Mouse (Mus musculus) right cerebral cortex, postnatal 14 days (tissue): ENCODE results near the gene Htra3.

Source experiments
- DNase-seq: peaks from one replicate; pipeline ENCODE4 v3.0.0; 2022

Htra3 gene

DNA sequence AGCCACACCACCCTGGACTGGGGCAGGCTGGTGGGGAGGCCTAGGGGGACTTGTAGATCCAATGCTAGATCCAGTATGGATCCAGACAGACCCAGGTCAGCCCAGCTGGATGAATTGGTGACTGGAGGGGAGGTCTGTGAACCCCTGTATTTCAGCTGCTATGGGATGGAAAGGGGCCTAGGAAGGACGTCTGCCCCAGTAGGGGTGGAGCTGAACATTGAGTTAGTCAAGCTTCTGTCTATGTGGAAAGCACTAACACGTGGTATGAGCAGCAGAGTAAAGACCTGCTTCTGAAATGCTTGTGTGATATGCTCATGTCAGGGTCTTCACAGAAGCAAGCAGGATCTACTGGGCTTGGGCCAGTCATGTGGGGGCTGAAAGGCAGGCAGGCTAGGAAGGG is 31.4 kb downstream of the Htra3 start:
- DNase-seq: no peak

DNA sequence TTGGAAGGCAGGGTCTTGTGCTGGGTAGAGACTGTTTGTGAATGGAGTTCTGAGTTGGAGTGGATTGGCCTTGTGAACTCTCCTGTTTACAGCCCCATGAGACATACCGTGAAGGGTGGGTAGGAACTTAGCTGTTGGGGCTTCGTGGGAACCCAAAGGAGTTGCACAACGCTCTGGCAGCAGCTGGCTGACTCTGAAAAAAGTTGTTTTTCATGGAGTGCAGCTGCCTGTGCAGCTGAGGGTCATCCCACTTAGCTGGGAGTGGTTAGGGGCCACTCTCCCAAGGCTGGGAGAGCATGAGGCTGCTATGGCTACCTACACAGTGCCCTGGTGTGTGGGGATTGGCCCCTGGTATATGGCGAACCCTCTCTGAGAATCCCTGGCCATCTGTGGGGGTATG is 32.0 kb downstream of the Htra3 start:
- DNase-seq: no peak

DNA sequence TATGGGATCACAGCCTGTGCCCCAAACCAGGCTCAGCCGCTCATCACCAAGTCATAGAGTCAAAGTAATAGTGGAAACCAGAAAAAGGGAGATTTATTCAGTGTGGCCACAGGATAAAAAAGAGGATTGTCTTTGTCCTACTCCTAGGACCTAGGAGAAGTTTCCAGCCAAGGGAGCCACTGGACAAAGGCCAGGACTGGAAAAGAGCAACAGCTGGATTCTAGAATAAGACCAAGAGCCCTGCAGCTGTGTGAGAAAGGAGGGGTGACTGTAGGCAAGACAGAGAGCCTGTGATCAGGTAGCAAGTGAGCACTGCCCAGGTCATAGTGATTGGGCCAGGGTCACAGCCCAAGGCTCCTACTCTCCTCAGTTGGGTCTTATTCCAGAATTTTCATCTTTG is 32.7 kb downstream of the Htra3 start:
- no peak for DNase-seq

DNA sequence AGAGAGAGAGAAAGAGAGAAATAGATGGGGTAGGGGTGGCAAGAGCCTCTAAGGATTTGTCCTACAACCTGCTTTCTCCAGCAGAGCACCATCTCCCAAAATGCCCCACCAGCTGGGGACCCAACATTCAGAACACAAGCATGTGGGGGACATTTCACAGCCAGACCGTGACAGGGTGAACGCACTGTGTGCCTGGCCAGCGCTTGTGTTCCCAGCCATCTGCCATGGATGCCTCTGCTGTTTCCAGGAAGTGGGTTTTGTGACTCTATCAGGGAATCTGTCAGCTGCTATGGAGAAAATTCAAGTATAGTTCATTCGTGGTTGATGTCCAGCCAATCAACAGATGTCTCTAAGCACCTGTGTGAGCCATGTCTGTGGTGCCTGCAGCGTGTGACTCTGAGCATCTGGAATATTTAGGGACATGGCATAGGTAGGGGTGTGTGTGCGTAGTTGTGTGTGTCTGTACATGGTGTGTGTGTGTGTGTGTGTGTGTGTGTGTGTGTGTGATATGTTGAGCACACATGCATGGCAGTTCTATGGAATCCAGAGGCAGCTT is 33.6 kb downstream of the Htra3 start:
- DNase-seq: no peak

DNA sequence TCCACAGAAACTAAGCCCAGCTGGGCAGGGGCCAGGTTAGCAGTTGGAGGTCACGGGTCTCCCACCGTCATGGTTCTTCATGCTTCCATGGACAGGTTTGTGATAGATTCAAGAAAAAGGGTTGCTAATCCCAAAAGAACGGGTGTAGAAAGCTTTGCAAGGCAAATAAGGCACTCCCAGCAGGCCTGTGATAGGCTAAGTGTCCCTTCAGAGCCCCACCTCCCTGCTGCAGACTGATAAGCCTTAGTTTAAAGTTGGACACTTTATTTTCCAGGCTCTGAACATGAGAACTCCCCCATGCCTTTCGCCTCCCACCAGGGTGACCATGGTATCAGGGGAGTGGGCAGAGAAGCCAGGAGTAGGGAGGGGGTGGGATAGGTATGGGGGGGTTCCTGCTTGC is 35.5 kb downstream of the Htra3 start:
- DNase-seq: no peak

DNA sequence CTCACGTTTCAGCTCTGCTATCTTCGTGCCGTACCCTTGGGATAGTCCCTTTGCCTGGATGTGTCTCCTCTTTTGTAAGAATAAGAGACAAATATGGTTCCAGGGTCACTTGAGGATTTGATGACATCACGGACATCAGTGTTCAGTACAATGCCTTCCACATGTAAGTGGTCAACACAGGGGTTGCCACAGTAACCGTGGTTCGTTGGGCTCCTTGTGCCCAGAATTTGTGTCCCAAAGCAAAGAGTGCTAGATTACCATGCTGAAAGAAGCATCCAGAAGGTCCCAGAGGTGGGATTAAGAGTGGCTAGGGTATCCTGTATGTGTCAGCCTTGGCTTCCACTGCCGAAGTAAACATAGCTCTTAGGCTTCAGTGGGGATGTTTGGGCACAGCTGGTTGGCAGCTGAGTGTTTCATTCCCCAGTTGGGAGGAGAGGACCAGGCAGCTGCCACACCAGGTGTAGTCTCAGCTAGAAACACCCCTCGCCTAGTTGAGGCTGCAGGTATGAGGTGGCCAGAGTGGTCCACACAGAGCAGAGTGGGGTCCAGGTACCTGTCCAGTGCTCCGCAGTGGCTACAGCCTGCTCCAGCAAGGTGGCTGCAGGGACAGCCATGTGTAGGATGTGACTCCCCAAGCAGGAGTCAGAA is 36.1 kb downstream of the Htra3 start:
- no peak for DNase-seq

DNA sequence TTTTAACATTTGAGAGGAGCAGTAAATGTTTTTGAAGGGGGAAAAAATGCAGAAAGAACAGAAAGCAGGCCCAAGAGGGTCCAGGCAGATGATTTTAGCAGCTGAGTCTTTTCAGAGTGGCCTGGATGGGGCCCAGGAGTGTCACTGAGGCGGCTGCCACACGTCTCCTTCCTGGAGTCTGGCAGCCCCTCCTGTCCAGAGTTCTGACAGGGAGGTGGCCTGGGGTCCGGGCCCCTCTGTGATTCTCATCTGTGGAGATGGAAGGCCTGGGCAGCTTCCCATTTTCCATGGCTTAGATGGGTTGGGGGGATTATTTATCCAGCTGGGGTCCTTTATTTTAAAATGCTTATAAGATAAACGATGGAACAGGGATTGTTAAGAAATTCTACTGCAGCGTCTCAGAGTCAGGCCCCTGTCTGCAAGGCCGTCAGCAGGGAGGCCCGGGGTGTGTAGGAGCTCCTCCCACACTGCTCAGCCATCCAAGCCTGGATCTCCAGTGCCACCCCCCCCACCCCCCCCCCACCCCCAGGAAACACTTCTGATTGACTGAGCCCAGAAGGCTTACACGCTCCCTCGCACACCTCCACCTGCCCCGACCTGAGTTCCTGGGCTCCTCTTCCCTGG is 37.5 kb downstream of the Htra3 start:
- DNase-seq: no peak

DNA sequence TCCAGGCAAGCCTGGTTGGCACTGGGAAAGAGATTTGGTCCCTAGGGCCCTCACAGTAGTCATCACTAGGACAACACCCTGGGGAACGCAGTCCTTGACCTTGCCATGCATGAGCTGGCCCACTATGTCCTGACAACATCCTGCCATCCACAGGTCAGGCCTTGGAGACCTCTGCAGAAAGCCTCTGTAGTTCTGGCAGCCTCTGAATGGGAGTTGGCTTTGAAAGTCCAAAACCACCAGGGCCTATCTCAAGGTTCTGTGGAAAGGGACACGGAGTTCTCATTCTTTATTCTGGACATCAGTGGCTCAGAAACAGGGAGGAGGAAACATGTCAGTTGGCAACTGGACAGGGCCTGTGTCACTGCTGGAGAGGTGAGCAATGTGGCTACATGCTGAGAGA is 43.6 kb downstream of the Htra3 start:
- no peak for DNase-seq

DNA sequence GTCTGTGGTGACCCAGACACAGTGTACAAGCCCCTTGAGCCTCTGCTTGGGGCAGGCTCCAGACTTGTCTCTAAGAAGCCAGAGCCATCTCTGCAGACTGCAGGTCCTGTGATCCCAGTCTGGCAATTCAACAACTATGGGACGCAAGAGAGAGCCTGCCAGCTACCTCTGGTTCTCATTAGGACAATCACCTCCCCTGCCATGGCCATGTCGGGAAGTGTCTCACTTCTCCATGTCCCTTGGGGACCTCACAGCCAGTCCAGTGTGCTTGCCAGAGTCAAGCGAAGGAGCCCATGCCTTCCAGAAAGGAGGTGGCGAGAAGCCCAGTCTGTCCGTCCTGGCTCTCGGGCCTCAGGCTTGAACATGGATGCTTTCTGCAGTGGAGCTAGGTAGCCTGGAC is 46.7 kb downstream of the Htra3 start:
- DNase-seq: no peak

DNA sequence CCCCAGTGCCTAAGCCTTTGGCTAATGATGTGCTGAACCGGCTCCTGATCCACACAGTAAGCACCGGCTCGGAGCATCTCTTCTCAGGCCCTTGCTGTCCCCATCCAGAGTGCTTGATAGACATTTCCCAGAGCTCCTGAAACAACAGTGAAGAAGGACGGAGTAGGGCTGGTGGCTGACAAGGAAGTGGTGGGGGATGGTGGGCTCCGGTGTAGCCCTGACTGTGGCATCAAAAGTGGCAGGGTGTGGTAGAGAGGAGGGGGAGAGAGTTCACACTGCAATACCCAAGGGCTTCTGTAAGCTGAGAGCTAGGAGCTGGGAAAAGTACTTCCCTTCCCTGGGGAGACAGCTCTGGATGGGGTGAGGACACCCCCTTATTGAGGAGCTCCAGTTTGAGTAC is 47.8 kb downstream of the Htra3 start:
- DNase-seq: no peak

DNA sequence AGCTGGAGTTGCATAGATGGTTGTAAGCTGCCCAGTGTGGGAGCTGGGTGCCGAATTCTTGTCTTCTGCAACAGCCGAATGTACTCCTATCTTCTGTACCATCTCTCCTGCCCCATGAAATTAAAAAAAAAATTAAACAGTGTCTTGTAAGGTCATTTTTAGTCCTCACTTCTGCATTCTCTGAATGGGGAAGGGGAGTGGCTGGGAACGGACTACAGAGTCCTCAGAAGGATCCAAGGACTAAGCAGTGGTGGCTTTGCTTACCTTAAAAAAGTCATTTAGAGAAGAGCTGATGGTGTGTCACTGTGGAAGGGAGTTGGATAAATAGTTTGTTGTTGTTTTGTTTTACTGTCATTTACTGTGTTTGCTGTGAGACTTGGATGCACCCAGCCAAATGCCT is 48.4 kb downstream of the Htra3 start:
- DNase-seq: no peak

DNA sequence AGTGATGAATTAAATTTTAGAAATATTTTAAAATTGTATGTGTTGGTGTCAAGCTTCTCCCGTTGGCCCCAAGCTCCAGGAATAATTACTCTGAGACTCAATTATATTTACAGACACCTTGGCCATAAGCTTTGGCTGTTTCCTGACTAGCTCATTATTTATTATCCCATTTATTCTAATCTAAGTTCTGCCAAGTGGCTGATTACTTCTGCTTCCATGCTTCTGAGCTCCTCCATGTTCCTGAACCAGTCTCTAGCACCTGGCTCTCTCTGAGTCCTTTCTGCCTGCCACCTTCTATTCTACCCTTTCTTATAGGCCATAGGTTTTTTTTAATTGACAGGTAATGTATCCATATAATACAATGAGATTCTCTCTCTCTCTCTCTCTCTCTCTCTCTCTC is 48.9 kb downstream of the Htra3 start:
- DNase-seq: no peak

DNA sequence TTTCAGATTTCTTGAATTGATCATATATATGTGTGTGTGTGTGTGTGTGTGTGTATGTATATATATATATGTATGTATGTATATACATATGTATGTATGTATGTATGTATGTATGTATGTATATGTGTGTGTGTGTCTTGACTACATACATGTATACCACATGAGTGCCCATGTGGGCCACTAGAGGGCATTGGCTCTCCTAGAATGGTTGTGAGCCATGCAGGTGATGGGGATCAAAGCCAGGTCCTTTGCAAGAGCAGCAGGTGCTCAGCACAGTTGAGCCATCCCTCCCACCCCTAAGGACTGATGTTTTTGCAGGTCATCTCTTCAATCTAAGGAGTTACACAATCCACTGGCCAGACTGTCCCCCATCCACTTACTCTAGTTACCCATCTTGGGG is 50.2 kb downstream of the Htra3 start:
- DNase-seq: no peak

DNA sequence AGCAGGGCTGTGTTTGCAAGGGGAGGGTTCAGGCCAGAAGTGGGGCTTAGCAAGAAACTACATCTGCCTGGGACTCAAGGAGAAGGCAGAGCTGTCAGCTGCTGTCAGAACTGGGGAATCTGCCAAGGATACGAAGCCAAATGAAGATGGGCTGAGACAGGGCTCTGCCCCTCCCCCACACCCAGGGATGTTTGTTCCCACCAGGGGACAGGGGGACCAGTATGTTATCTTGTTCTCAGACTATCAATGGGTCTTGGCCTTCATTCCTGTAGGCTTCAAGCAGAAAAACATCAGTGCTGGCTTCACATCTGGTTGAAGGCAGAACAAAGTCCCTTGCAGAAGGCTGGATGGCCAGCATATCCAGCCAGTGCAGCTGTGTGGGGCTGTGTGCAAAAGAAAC is 50.9 kb downstream of the Htra3 start:
- DNase-seq: peak; percentile 59

DNA sequence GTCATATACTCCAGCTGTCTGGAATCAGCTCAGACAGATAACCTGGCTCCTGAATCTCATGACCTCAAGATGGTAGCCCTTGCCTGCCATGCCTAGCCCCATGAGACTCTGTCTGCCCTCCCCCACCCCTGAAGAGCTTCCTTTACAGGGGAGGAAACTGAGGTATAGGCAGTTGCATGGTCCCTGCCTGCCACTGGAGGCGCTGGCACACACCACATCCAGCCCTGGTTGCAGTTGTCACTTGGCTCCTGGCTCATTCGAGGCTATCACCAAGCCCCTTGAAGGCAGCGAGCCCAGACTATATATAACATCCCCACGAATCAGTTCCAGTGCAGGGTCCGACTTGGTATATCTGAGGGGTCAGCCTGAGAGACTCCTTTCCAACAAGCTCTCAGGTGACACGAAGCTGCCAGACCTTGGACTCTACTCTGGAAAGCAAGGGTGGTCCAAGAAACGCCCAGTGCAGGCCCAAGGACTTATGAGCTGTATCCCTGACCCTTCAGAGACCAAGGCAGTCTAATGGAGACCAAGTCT is 52.2 kb downstream of the Htra3 start:
- no peak for DNase-seq

DNA sequence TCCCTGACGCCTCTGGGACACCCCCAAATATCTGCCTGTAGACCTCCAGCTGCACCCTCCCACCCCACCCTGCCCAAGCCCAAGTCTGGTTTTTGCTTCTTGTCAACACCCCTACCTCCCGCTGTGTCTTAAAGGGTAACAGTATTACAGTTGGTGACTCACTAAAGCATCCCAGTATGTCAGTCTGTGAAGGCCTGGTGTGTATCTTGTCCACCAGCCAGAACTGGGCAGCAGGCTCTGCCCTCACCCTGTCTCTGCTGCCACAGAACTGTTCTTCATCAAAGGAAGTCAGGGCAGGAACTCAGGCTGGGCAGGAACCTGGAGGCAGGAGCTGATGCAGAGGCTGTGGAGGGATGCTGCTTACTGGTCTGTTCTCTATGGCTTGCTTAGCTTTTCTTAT is 53.2 kb downstream of the Htra3 start:
- no peak for DNase-seq

DNA sequence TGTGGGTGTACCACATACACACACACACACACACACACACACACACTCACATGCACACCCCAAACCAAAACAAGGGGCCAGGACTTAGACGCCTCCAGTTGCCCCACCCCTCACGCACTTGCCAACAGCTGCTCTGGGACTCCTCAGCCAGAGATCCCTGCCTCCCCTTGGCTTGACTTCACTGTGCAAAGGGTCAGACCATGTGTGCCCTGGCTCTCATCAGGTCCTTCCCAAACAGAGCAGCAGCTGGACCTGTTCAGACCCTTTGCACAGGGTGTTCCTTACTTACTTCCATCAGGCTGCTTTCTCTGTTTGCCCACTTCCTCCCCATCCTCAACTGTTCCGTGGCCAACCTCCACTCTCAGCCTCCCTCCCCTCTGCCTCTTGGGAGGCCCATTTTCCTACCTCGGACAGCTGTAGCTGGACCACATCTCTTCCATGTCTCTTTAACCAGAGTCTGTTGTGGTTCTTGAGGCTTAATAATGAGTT is 54.8 kb downstream of the Htra3 start:
- DNase-seq: no peak

DNA sequence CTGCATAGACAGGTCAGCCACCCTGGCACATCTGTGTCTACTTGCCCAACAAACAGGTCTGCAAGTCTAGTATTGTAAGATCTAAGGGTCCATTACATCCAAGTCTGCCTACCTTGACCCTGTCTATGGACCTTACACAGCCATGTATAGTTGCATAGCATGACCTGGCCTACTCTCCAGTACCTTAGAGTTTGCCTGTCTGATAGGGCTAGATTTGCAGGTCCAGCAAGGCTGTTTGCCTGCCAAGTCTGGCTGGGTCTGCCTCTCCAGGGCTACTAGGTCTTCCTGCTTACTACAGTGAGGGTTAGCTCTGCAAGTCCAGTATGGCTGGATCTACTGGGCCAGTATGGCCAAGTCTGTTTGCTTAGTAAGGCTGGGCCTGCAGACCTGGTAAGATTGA is 55.8 kb downstream of the Htra3 start:
- DNase-seq: no peak

DNA sequence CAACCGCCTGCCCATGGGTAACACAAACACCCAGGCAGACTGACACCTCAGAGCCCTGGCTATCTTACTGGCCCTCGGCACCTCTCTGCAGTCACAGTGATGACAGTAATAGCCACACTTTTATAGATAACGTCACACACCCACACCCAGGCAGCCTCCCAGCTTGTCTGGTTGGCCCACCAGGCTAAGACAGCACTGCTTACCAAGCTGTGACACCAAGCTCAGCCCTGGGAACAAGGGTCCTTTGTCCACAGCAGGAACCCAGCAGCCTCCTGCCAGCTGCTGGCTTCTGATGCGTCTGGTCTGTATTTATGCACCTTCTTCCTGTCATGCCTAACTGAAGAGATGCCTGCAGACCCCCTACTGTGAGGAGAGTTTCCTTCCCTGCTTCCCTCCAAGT is 58.5 kb downstream of the Htra3 start:
- DNase-seq: no peak

DNA sequence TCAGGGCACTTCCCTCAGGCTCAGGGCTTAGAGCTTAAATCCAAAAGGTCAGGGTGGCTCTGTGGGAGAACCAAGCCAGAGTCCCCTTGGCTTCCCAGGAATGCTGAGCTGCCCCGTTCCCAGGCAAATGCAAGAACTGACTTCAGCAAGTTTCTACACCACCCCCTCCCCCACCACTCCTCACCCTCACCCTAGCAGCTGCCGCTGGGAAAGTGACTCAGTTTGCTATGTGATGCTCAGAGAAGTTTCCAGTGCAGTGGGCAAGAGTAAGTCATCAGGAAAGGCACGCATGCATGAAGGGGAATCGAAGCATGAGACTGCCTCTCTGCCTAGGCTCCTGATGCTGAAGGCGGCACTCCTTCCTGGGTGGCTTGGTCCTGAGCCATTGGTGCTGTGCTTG is 62.6 kb downstream of the Htra3 start:
- DNase-seq: no peak

DNA sequence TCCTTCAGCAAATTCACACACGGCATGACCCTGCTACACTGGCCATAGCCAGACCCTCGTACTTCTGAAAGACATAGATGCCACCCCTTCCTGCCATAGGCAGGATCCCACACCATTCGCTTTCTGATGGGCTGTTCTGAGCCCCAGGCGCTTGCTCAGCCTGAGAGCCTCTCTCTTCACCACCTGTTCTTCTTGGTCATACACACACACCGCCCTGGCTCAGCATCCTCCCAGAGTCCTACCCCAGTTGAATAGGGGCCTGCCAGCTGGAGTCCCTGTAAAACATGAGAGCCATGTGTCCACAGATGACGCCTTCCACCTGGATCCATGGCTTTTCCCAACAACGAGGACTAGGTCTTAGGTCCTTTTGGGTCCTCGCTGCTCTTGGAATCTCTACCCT is 66.9 kb downstream of the Htra3 start:
- no peak for DNase-seq

DNA sequence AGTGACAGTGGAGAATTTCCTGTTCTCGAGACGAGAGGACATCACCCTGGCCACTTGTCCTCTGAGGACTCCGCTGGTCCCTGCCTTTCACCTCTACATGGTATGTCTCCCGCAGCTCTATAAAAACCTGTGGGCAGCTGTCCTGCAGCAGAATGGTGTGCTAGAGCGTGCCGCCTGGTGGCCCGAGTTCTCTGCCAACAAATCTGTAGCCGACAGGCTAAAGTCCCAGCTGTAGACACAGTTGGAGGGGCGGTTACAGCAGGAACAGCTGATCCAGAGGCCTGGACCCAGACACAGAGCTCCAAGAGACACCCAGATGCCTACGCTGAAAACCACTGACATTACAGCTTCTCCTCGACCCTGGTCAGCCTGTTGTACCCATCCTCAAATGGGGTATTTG is 67.7 kb downstream of the Htra3 start:
- DNase-seq: no peak

DNA sequence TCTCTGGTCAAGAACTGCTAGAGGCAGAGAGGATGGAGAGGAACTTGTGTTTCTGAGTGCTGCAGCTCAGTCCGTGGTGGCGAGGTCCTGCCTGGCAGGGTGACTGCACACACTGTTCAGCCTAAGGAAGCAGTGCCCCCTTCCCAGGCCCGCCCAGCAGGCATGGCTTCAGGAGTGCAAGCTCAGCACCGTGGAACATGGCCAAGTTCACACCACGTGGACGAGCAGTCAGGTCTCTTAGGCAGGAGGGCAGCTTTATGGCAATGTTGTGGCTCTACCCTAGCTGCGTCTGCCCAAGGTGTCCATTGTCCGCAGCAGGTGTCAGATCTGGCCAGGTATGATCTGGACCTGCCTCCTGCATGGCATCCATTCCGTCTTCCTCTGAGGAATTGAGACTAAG is 68.4 kb downstream of the Htra3 start:
- no peak for DNase-seq

DNA sequence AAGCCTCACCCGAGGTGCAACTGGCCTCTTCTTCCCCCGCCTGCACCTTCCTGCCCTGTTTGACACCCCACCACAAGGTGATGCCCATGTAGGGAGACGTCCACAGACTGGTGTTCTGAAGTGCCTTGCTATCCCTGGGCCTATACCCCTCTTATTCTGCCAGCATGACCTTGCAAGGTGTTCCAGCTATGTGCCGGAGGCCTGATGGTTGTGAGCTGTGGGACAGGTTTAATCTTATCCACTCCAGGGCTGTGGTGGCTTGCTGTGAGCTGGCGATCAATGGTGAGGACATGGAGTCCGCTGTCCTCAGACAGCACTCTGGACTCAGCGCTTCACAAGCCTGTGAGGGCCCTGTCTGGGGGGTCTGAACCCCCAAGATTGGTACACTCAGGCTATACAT is 69.2 kb downstream of the Htra3 start:
- DNase-seq: no peak

DNA sequence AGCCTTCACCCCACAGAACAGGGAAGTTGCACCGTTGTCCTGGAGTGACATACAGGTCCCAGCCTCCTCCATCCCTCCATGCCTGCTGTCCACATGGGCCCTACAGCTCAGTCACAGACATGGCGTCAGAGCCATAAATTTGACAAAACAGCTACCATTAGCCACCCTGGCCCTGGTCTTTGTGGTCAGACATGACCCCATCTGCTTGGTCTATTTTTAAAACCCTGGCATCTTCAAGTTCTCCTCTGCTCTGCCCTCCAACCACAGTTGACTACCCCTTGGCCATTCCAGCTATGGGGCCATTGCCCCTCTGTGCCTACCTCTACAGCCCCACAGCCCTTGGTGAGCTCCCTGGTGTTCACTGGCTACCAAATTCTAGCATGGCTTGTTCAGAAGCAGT is 69.6 kb downstream of the Htra3 start:
- DNase-seq: no peak
